Mouse (Mus musculus) MEL (cell line): ENCODE measurements around the gene Isy1.

Experiments
- CTCF ChIP-seq, 3 experiments: IDR thresholded peaks in 2 of 3; conservative IDR thresholded peaks in 1 of 3; 2 replicates each; pipeline ENCODE4 v1.5.1; 2011 to 2012; ENCODE audit warnings: low read length in 3 of 3, low read depth in 2 of 3, mild to moderate bottlenecking in 2 of 3, improper control_type of control experiment in 1 of 3, inconsistent platforms in 1 of 3, mixed read lengths in 1 of 3, moderate library complexity in 1 of 3; ENCODE audit not compliant: control insufficient read depth in 1 of 3, insufficient read depth in 1 of 3, poor library complexity in 1 of 3, severe bottlenecking in 1 of 3
- E2F4 ChIP-seq: IDR thresholded peaks from 2 replicates; pipeline ENCODE4 v1.6.1; 2011; ENCODE audit warnings: low read depth, low read length, improper control_type of control experiment, borderline replicate concordance
- JUND ChIP-seq: IDR thresholded peaks from 2 replicates; pipeline ENCODE4 v1.6.1; 2011; ENCODE audit warnings: low read depth, mild to moderate bottlenecking, improper control_type of control experiment, low read length
- MAFK ChIP-seq: IDR thresholded peaks from 2 replicates; pipeline ENCODE4 v1.6.1; 2011; ENCODE audit warnings: low read depth, mild to moderate bottlenecking, low read length, improper control_type of control experiment, borderline replicate concordance
- MAX ChIP-seq: IDR thresholded peaks from 2 replicates; pipeline ENCODE4 v1.6.1; 2011; ENCODE audit warnings: low read length, improper control_type of control experiment
- MYB ChIP-seq: IDR thresholded peaks from 2 replicates; pipeline ENCODE4 v1.6.1; 2011; ENCODE audit warnings: mild to moderate bottlenecking, low read depth, low read length, improper control_type of control experiment
- NELFE ChIP-seq: IDR thresholded peaks from 2 replicates; pipeline ENCODE4 v1.6.1; 2011; ENCODE audit warnings: low read depth, low read length, improper control_type of control experiment
- POLR2A ChIP-seq, 2 experiments: IDR thresholded peaks; 2 replicates each; pipeline ENCODE4 v1.6.1; 2011 to 2012; ENCODE audit warnings: low read length in 2 of 2, mild to moderate bottlenecking in 2 of 2, control low read depth in 1 of 2, improper control_type of control experiment in 1 of 2, low read depth in 1 of 2, moderate library complexity in 1 of 2; ENCODE audit not compliant: control insufficient read depth in 1 of 2, insufficient read depth in 1 of 2, poor library complexity in 1 of 2
- SIN3A ChIP-seq: IDR thresholded peaks from 2 replicates; pipeline ENCODE4 v1.6.1; 2012; ENCODE audit warnings: low read length, improper control_type of control experiment, inconsistent platforms
- SMC3 ChIP-seq: IDR thresholded peaks from 2 replicates; pipeline ENCODE4 v1.6.1; 2011; ENCODE audit warnings: low read depth, low read length, improper control_type of control experiment
- USF1 ChIP-seq: IDR thresholded peaks from 2 replicates; pipeline ENCODE4 v1.6.1; 2014; ENCODE audit warnings: low read depth, mild to moderate bottlenecking, inconsistent platforms, low read length, improper control_type of control experiment, moderate library complexity
- USF2 ChIP-seq, 2 experiments: IDR thresholded peaks; 2 replicates each; pipeline ENCODE4 v1.6.1; 2011 to 2012; ENCODE audit warnings: improper control_type of control experiment in 2 of 2, low read length in 2 of 2, borderline replicate concordance in 1 of 2, inconsistent platforms in 1 of 2, low read depth in 1 of 2, mild to moderate bottlenecking in 1 of 2; ENCODE audit not compliant: insufficient read depth in 1 of 2
- ZKSCAN1 ChIP-seq: IDR thresholded peaks from 2 replicates; pipeline ENCODE4 v1.6.1; 2012; ENCODE audit warnings: low read depth, mild to moderate bottlenecking, inconsistent platforms, low read length, improper control_type of control experiment, moderate library complexity

- TF ChIP-seq CTCF (IDR thresholded peaks at IDR 0.05 in 2 of 3, conservative IDR thresholded peaks at IDR 0.05 in 1 of 3; ENCODE audit: control insufficient read depth in 1 of 3, insufficient read depth in 1 of 3, low read depth in 2 of 3, low read length in 3 of 3, poor library complexity in 1 of 3, severe bottlenecking in 1 of 3): no peak
- no peak for TF ChIP-seq MAX
- TF ChIP-seq JUND: no peak
- TF ChIP-seq E2F4: no peak
- no peak for TF ChIP-seq POLR2A (IDR thresholded peaks at IDR 0.05; ENCODE audit: control insufficient read depth in 1 of 2, insufficient read depth in 1 of 2, low read depth in 1 of 2, low read length in 2 of 2, poor library complexity in 1 of 2)
- no peak for TF ChIP-seq USF2 (IDR thresholded peaks at IDR 0.05; ENCODE audit: borderline replicate concordance in 1 of 2, insufficient read depth in 1 of 2, low read depth in 1 of 2, low read length in 2 of 2)
- TF ChIP-seq MAFK: no peak
- no peak for TF ChIP-seq MYB
- TF ChIP-seq SMC3: no peak
- no peak for TF ChIP-seq SIN3A
- TF ChIP-seq NELFE: no peak
- no peak for TF ChIP-seq ZKSCAN1
- no peak for TF ChIP-seq USF1
Observed at GRCm38 (mm10) chr6:87857071-87857470, 18.5 kb upstream of the Isy1 start.
